Mouse (Mus musculus) olfactory bulb, adult 2 months (tissue): ENCODE measurements around the gene Gm10309.

Source experiments
- CTCF ChIP-seq: fragments of 200-500 bp; IDR thresholded peaks from 2 replicates; pipeline ENCODE4 v1.5.1; 2012; ENCODE audit warnings: low read depth, mild to moderate bottlenecking, low read length, moderate library complexity; ENCODE audit not compliant: insufficient read depth
- POLR2A ChIP-seq: fragments of 200-500 bp; IDR thresholded peaks from 2 replicates; pipeline ENCODE4 v1.6.1; 2012; ENCODE audit warnings: mild to moderate bottlenecking, low read depth, low read length, moderate library complexity; ENCODE audit not compliant: insufficient read depth

GRCm38 (mm10) chr17:86456512-86456911 lies 48.5 kb downstream of the Gm10309 start:
- no peak for TF ChIP-seq POLR2A
- no peak for TF ChIP-seq CTCF
